Mouse (Mus musculus): ENCODE results near the gene Cacng2.
A peak's percentile ranks its signal among the peaks of the same experiment; 100 is the strongest.
"Not testable (repeated sequence)": the region's sequence is repeated elsewhere in the genome, so short reads cannot be mapped to it uniquely, and the experiment has no call there.

The Cacng2 gene

GRCm38 (mm10) chr15:78081384-78081783 is 38.4 kb downstream of the Cacng2 start:
- DNase-seq, result peak in 1 of 2 experiments; percentile 56

GRCm38 (mm10) chr15:78080326-78080725 is 39.5 kb downstream of the Cacng2 start:
- DNase-seq, result no peak

- peak; percentile 68 to 80 for DNase-seq
Measured at GRCm38 (mm10) chr15:78078776-78079628, 40.8 kb downstream of the Cacng2 start.

GRCm38 (mm10) chr15:78078206-78078605 is 41.6 kb downstream of the Cacng2 start:
- peak in 1 of 2 experiments; percentile 43 for DNase-seq

- no peak for DNase-seq
Measured at GRCm38 (mm10) chr15:78075921-78076320, 43.9 kb downstream of the Cacng2 start.

- DNase-seq, result no peak
Measured at GRCm38 (mm10) chr15:78073109-78073508, 46.7 kb downstream of the Cacng2 start.

- no peak for DNase-seq
Measured at GRCm38 (mm10) chr15:78066475-78066874, 53.4 kb downstream of the Cacng2 start.

- no peak for DNase-seq
Measured at GRCm38 (mm10) chr15:78065541-78065940, 54.3 kb downstream of the Cacng2 start.

GRCm38 (mm10) chr15:78064340-78064739 is 55.5 kb downstream of the Cacng2 start:
- peak; percentile 68 to 69 for DNase-seq

GRCm38 (mm10) chr15:78062467-78062866 is 57.4 kb downstream of the Cacng2 start:
- DNase-seq, result peak; percentile 52 to 57

GRCm38 (mm10) chr15:78056930-78057329 is 62.9 kb downstream of the Cacng2 start:
- no peak for DNase-seq

- DNase-seq, result no peak
Measured at GRCm38 (mm10) chr15:78050682-78051081, 69.1 kb downstream of the Cacng2 start.

GRCm38 (mm10) chr15:78049933-78050332 is 69.9 kb downstream of the Cacng2 start:
- no peak for DNase-seq

- no peak for DNase-seq
Measured at GRCm38 (mm10) chr15:78045842-78046241, 74.0 kb downstream of the Cacng2 start.

- DNase-seq, result peak; percentile 60 to 72
Measured at GRCm38 (mm10) chr15:78045314-78045713, 74.5 kb downstream of the Cacng2 start.

- peak in 1 of 2 experiments; percentile 43 for DNase-seq
Measured at GRCm38 (mm10) chr15:78044826-78045225, 75.0 kb downstream of the Cacng2 start.

GRCm38 (mm10) chr15:78042706-78043105 is 77.1 kb downstream of the Cacng2 start:
- DNase-seq, result peak; percentile 56 to 58

GRCm38 (mm10) chr15:78037626-78038025 is 82.2 kb downstream of the Cacng2 start:
- DNase-seq, result no peak

GRCm38 (mm10) chr15:78036586-78036985 is 83.2 kb downstream of the Cacng2 start:
- DNase-seq, result peak; percentile 94 to 95

GRCm38 (mm10) chr15:78029938-78030337 is 89.9 kb downstream of the Cacng2 start:
- DNase-seq, result no peak

- no peak for DNase-seq
Measured at GRCm38 (mm10) chr15:78026521-78026920, 93.3 kb downstream of the Cacng2 start.

GRCm38 (mm10) chr15:78024211-78024610 is 95.6 kb downstream of the Cacng2 start:
- DNase-seq, result no peak

GRCm38 (mm10) chr15:78014046-78014445 is 105.8 kb downstream of the Cacng2 start:
- peak; percentile 61 to 66 for DNase-seq

- DNase-seq, result not testable (repeated sequence)
Measured at GRCm38 (mm10) chr15:78008206-78008605, 111.6 kb downstream of the Cacng2 start.

Data from cerebellum, postnatal 25 days (tissue).